ENCODE assay signal across 20 mouse cellular contexts in genomic region chr1:70861672-70862071, GRCm38 (mm10).
A peak's percentile ranks its signal among the peaks of the same experiment; 100 is the strongest.
DNase-seq lines count a peak whose midpoint lies in the region; ATAC-seq and TF ChIP-seq lines count a peak whose summit lies in the region.
"Had no signal": no experiment of that assay in that cellular context is flagged by ENCODE, and none has a peak within 500 bp of the region (broad histone marks: within the 10 kb centered on the region; RNA-seq: fewer than 3 reads in every experiment).

No protein-coding gene starts in this region.

- no peak overlapping the region for H3K4me2 ChIP-seq in forebrain, embryonic 14.5 days (ENCODE audit: low read length)
- H3K4me2 ChIP-seq in forebrain, embryonic 12.5 days: no peak overlapping the region
- no peak overlapping the region for H3K4me2 ChIP-seq in midbrain, embryonic 11.5 days
- no peak overlapping the region for H3K4me2 ChIP-seq in midbrain, postnatal 0 days (ENCODE audit: low read depth, low read length, poor library complexity, severe bottlenecking)
- H3K4me2 ChIP-seq: embryonic facial prominence, embryonic 15.5 days; heart, embryonic 13.5 days; hindbrain, embryonic 14.5 days; intestine, embryonic 15.5 days had no signal

- no peak for TF ChIP-seq CTCF in midbrain, postnatal 0 days (IDR thresholded peaks at IDR 0.05)
- TF ChIP-seq CTCF in gastrocnemius, adult 2 months (IDR thresholded peaks at IDR 0.05): no peak

- DNase-seq in forebrain, embryonic 14.5 days (ENCODE audit: low spot score): peak; percentile 43
- DNase-seq in midbrain, embryonic 11.5 days (ENCODE audit: low spot score, missing footprints): no peak
- DNase-seq in midbrain, postnatal 0 days (ENCODE audit: low spot score): no peak
- DNase-seq in ZHBTc4 (ENCODE audit: low read depth, low spot score): peak; percentile 7
- DNase-seq in right cerebral cortex, postnatal 10 days (ENCODE audit: low spot score in 2 of 2): peak; percentile 33 to 53
- no peak for DNase-seq in gastrocnemius, adult 2 months
- DNase-seq: adrenal gland, postnatal 36 days; cerebellum, adult 2 months; cerebellum, postnatal 36 days; gastrocnemius, postnatal 10 days; heart, adult 18-20 months; kidney, postnatal 36 days; liver; lung, postnatal 10 days; thymus, postnatal 25 days had no signal

- H3K27me3 ChIP-seq in forebrain, embryonic 14.5 days (replicated peaks; ENCODE audit: control insufficient read depth, insufficient read depth, low read length): no peaks in the 10 kb centered on the region
- H3K27me3 ChIP-seq in forebrain, embryonic 12.5 days: no peaks in the 10 kb centered on the region
- no peaks in the 10 kb centered on the region for H3K27me3 ChIP-seq in midbrain, embryonic 11.5 days (ENCODE audit: control insufficient read depth, insufficient read depth, low read length)
- no peaks in the 10 kb centered on the region for H3K27me3 ChIP-seq in midbrain, postnatal 0 days (ENCODE audit: insufficient read depth, low read length)
- H3K27me3 ChIP-seq: embryonic facial prominence, embryonic 15.5 days; heart, embryonic 13.5 days; intestine, embryonic 15.5 days had no signal

- H3K9me3 ChIP-seq in forebrain, embryonic 14.5 days (replicated peaks; ENCODE audit: control insufficient read depth, low read length): no peaks in the 10 kb centered on the region
- H3K9me3 ChIP-seq in forebrain, embryonic 12.5 days: no peaks in the 10 kb centered on the region
- H3K9me3 ChIP-seq in midbrain, embryonic 11.5 days (ENCODE audit: control insufficient read depth, low read length): no peaks in the 10 kb centered on the region
- no peaks in the 10 kb centered on the region for H3K9me3 ChIP-seq in midbrain, postnatal 0 days (ENCODE audit: low read length)
- H3K9me3 ChIP-seq: embryonic facial prominence, embryonic 15.5 days; heart, embryonic 13.5 days; intestine, embryonic 15.5 days had no signal

- no peak overlapping the region for H3K4me3 ChIP-seq in forebrain, embryonic 14.5 days (ENCODE audit: low read depth, low read length)
- no peak overlapping the region for H3K4me3 ChIP-seq in forebrain, embryonic 12.5 days (replicated peaks)
- no peak overlapping the region for H3K4me3 ChIP-seq in midbrain, embryonic 11.5 days (ENCODE audit: low read depth, low read length)
- no peak overlapping the region for H3K4me3 ChIP-seq in midbrain, postnatal 0 days (ENCODE audit: low read depth, low read length)
- H3K4me3 ChIP-seq in gastrocnemius, adult 2 months: no peak overlapping the region
- H3K4me3 ChIP-seq: embryonic facial prominence, embryonic 15.5 days; heart, embryonic 13.5 days; intestine, embryonic 15.5 days had no signal

- no peaks in the 10 kb centered on the region for H3K4me1 ChIP-seq in forebrain, embryonic 14.5 days (ENCODE audit: control insufficient read depth, insufficient read depth, low read length)
- no peaks in the 10 kb centered on the region for H3K4me1 ChIP-seq in forebrain, embryonic 12.5 days
- no peaks in the 10 kb centered on the region for H3K4me1 ChIP-seq in midbrain, embryonic 11.5 days (ENCODE audit: control insufficient read depth, insufficient read depth, low read length)
- no peaks in the 10 kb centered on the region for H3K4me1 ChIP-seq in midbrain, postnatal 0 days (ENCODE audit: insufficient read depth, low read length)
- H3K4me1 ChIP-seq: embryonic facial prominence, embryonic 15.5 days; intestine, embryonic 15.5 days had no signal

- no peaks in the 10 kb centered on the region for H3K36me3 ChIP-seq in forebrain, embryonic 14.5 days (ENCODE audit: control insufficient read depth, insufficient read depth, low read length)
- no peaks in the 10 kb centered on the region for H3K36me3 ChIP-seq in forebrain, embryonic 12.5 days (replicated peaks)
- no peaks in the 10 kb centered on the region for H3K36me3 ChIP-seq in midbrain, embryonic 11.5 days (ENCODE audit: control insufficient read depth, insufficient read depth, low read length)
- H3K36me3 ChIP-seq in midbrain, postnatal 0 days (ENCODE audit: insufficient read depth, low read length): no peaks in the 10 kb centered on the region
- H3K36me3 ChIP-seq: embryonic facial prominence, embryonic 15.5 days; heart, embryonic 13.5 days; intestine, embryonic 15.5 days had no signal

- H3K27ac ChIP-seq in forebrain, embryonic 14.5 days (ENCODE audit: low read depth, low read length): no peak overlapping the region
- no peak overlapping the region for H3K27ac ChIP-seq in forebrain, embryonic 12.5 days
- H3K27ac ChIP-seq in midbrain, embryonic 11.5 days (ENCODE audit: low read depth, low read length): no peak overlapping the region
- no peak overlapping the region for H3K27ac ChIP-seq in midbrain, postnatal 0 days (ENCODE audit: low read depth, low read length)
- H3K27ac ChIP-seq in gastrocnemius, adult 2 months: no peak overlapping the region
- H3K27ac ChIP-seq: embryonic facial prominence, embryonic 15.5 days; heart, embryonic 13.5 days; hindbrain, embryonic 14.5 days; intestine, embryonic 15.5 days had no signal

- no peak overlapping the region for H3K9ac ChIP-seq in forebrain, embryonic 14.5 days (ENCODE audit: low read length)
- no peak overlapping the region for H3K9ac ChIP-seq in forebrain, embryonic 12.5 days
- H3K9ac ChIP-seq in midbrain, embryonic 11.5 days (ENCODE audit: low read length): no peak overlapping the region
- H3K9ac ChIP-seq in midbrain, postnatal 0 days (replicated peaks; ENCODE audit: low read length, poor library complexity, severe bottlenecking): no peak overlapping the region
- H3K9ac ChIP-seq: embryonic facial prominence, embryonic 15.5 days; heart, embryonic 13.5 days; hindbrain, embryonic 14.5 days; intestine, embryonic 15.5 days had no signal

- ATAC-seq in forebrain, embryonic 14.5 days: peak; percentile 32; the same call in 1 of the 2 replicates
- no peak for ATAC-seq in forebrain, embryonic 12.5 days (ENCODE audit: low FRiP score)
- 0 out of 2 replicates have a peak, but pooled peaks have one; percentile 46 for ATAC-seq in midbrain, embryonic 11.5 days (ENCODE audit: low FRiP score)
- ATAC-seq in midbrain, postnatal 0 days (ENCODE audit: low FRiP score): no peak
- ATAC-seq: intestine, embryonic 15.5 days had no signal

- WGBS in forebrain, embryonic 14.5 days: 58% methylated on average over 2 of the region's 2 CpGs
- 56% methylated on average over 2 of the region's 2 CpGs for WGBS in forebrain, embryonic 12.5 days
- 42% methylated on average over 2 of the region's 2 CpGs for WGBS in midbrain, embryonic 11.5 days
- 29% methylated on average over 2 of the region's 2 CpGs for WGBS in midbrain, postnatal 0 days

- intact Hi-C loops in gastrocnemius, adult 2 months (cut with DNase I): no loop called here

Comparison
In these comparisons a context has a peak if more than half of its experiments do, and no peak if none do; other contexts are left out.
1. ATAC-seq: peak in forebrain, embryonic 14.5 days (single experiment) and midbrain, embryonic 11.5 days (single experiment); none in forebrain, embryonic 12.5 days (single experiment) and midbrain, postnatal 0 days (single experiment).
2. DNase-seq: peak in forebrain, embryonic 14.5 days (single experiment), ZHBTc4 (single experiment) and right cerebral cortex, postnatal 10 days (2 of 2); none in midbrain, embryonic 11.5 days (single experiment), midbrain, postnatal 0 days (single experiment) and gastrocnemius, adult 2 months (single experiment).